Mouse (Mus musculus) heart, postnatal 10 days (tissue): Measurements from ENCODE around the gene Spcs2. TPM values are rescaled to one million over a fixed set of nuclear protein-coding genes. Genes with fewer than 3 reads are reported as not detected.

ENCODE experiments used
- DNase-seq, 2 experiments: peaks; one replicate each; pipeline ENCODE4 v3.0.0; 2021
- intact Hi-C: fragments of 180-260 bp; cut with DNase I; formaldehyde crosslinking; loops from one replicate; pipeline ENCODE4 v1.15.1; 2025
- total RNA-seq, 2 experiments: library from RNA; stranded (reverse); gene quantifications; 2 replicates each; pipeline ENCODE4 v1.2.3; 2021

The Spcs2 gene
- 10 to 100 TPM; 49.7 to 66.5 TPM for total RNA-seq

GRCm38 (mm10) chr7:99863362-99863761 lies at the start of gene Spcs2:
Spcs2 (minus strand) TSS chr7:99863462.
- no peak for DNase-seq
- intact Hi-C loops: loop anchor here (5.0 kb wide), 1 partner anchor 36 kb away; the partner anchor contains the start of gene Neu3

- no peak for DNase-seq
- intact Hi-C loops: no loop called here
These were observed 47.8 kb upstream of the Spcs2 start for GRCm38 (mm10) chr7:99911038-99911437.

DNA sequence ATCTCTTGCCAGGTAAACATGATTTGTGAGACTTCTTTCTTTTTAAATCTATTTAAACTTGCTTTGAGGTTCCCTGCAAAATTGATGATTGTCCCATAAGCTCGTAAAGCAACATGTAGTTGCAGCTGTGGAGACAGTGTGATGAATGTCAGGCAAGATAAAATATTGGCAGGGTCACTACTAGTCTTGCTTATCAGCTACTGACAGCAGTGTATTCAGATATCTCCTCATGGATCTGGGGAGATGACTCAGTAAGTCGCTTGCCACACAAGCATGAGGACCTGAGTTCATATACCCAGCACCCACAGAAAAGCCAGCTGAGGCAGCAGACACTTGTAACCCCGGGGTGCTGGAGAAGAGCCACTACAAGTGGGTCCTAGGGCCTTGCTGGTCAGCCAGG lies 44.2 kb upstream of the Spcs2 start:
- no peak for DNase-seq
- intact Hi-C loops: no loop called here

DNA sequence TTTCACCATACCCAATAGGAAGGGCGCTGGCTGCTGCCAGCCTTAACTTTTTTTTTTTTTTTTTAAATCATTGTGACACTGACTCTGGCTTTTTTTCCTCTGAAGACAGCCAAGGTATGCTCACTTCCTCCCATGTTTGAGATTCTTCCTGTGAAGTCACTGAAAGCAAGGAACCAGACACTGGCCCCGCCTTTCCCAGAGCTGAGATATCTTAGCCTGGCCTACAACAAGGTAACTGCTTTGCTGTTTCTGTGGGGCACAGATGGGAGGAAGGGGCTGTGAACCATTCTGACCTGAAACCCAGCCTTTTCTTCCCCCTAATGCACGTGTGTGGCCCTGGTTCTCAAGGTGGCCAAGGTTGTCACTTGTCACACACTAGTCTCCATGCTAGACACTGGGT lies 43.1 kb upstream of the Spcs2 start:
- no peak for DNase-seq
- intact Hi-C loops: no loop called here

DNA sequence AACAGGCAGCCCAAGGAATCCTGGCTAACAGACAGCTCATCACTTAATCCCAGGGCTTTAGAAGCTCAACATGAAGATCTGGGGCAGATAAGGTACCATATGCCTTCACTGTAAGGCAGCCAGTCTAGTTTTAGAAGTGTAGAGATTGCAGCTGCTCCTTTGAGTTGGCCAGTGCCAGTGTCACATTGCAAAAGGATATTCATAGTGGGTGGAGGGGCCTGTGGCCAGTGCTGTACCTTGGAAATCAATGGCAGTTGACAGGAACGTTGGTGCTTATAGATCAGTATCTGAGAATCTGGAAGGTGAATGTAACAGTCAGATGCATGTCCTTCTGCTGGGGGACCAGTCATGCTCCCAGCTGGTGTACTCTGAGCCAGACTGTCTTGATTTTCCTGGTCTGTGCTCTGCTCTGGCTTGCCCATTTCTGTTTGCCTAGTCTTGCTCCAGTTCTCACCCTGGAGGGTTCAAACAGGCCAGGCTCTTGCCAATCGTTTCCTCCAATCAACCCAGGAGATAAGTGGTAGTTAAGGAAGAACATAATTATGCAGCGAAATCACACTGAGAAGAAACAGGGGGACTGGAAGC lies 41.3 kb upstream of the Spcs2 start:
- DNase-seq: no peak
- intact Hi-C loops: no loop called here

GRCm38 (mm10) chr7:99902918-99903665 lies 39.8 kb upstream of the Spcs2 start:
- no peak for DNase-seq
- intact Hi-C loops: no loop called here

GRCm38 (mm10) chr7:99902208-99902607 lies 38.9 kb upstream of the Spcs2 start:
- DNase-seq: no peak
- intact Hi-C loops: no loop called here

DNA sequence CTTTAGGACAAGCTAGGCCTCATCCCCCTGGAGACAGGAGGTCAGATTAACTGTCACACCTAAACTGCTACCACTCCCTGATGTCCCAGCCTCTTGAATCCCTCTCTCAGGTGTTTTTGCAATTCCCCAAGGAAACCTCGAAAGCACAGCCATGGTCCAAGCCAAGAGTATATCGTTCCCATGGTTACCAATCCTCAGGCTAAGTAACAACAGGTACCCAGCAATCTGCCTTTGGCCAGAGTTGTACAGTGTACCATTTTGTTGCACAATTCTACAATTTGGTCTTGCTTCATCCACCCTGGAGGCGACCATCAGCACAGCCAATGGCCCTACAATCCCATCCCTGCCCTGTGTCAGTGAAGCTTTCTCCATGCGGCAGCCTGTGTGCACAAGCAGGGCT lies 33.6 kb upstream of the Spcs2 start:
- intact Hi-C loops: no loop called here
- no peak for DNase-seq

DNA sequence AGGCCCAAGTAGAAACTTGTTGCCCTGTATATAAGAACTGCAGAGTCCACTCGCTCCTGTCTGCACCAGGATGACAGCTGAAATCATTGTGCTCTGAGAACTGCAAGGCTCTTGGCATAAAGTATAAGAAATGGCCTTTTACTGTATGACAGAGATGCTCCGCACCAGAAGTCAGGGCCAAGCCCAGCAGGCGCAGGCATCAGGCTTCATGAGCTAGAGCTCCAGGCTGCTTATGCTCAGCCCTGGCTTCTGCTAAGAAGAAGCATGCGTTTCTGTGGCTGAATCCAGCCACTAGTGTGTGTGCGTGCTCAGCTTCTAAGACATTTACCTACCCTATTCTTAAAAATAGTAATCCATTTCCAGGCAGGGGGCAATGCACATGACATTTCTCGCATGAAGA lies 31.2 kb upstream of the Spcs2 start:
- intact Hi-C loops: no loop called here
- DNase-seq: no peak

GRCm38 (mm10) chr7:99893967-99894366 lies 30.7 kb upstream of the Spcs2 start:
- intact Hi-C loops: no loop called here
- DNase-seq: no peak

DNA sequence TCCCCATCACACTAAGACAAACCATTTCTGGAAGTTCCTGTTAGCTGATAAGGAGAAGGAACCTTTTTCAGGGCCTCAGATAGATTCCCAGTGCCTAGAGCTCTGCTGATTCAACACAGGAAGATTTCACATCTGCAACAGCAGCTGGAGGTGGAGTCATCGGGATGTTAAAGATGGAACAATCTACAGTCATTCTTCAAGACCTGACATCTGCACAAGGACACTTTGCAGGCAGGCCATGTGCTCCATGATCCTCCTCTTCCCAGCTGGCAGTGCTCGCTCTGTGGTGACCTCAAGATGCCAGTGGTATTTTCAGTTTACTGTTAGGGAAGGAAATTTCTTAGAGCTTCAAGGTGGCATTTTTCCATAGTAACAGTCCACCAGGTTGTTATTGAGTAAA lies 29.1 kb upstream of the Spcs2 start:
- intact Hi-C loops: no loop called here
- DNase-seq: no peak

DNA sequence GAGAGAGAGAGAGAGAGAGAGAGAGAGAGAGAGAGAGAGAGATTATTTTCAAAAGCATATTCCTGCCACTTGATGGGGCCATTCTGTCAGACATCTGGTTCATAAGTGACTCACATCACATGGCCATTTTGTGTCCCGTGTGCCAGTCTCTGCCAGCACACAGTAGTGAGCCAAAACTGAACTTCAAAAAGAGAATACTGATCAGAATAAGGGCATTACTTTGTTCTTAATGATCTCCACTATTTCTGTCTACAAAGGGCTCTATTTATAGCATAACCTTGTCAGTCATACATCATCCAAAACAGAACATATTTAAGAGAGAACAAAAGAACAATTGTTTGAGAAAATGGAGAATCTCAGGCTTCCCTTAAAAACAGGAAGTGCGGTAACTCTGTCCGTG lies 28.2 kb upstream of the Spcs2 start:
- intact Hi-C loops: no loop called here
- DNase-seq: no peak

- DNase-seq: no peak
- intact Hi-C loops: no loop called here
These were observed 27.0 kb upstream of the Spcs2 start for GRCm38 (mm10) chr7:99890168-99890755.

- DNase-seq: no peak
- intact Hi-C loops: no loop called here
These were observed 26.1 kb upstream of the Spcs2 start for GRCm38 (mm10) chr7:99889175-99889880.

DNA sequence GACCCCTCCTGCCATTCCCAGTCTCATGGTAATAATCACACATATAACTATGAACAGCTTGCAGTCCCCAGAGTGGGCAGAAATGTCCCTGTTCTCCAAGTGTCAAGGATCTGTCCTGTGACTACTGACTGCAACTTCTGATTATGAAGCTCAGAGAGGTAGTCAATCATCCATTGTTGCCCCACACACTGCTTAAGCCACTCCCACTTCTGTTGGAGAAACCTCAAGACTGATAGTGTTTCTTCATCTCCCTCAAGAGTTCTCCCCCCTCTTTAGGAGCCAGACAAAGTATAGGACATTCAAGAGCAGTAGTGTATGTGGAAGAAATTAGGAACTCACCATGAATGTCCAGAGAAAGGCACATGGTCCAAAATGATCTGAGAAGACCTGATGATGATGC lies 24.5 kb upstream of the Spcs2 start:
- no peak for DNase-seq

DNA sequence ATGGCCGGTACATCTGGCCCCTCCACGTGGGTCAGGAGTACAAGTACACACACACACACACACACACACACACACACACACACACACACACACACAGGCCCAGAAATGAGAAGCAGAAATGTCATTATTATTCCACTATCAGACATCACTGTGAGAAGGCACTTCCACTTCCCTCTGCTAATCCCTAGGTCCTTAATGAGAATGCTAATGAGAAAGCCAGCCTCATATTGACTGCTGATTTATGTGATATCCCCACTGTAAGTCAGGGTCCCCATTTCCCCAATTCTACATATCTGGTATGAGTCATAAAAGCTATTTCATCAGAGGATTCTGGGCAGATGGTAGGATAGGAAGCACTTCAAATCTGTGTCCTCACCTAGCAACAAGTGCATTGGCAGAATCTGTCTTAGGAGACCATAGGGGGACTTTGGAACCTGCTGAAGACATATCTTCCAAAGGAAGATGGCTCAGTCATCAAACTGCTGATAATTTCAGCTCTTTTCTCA lies 24.0 kb upstream of the Spcs2 start:
- no peak for DNase-seq
- intact Hi-C loops: no loop called here

More for the DNA sequence above, 24.5 kb upstream of the Spcs2 start:
- intact Hi-C loops: no loop called here

DNA sequence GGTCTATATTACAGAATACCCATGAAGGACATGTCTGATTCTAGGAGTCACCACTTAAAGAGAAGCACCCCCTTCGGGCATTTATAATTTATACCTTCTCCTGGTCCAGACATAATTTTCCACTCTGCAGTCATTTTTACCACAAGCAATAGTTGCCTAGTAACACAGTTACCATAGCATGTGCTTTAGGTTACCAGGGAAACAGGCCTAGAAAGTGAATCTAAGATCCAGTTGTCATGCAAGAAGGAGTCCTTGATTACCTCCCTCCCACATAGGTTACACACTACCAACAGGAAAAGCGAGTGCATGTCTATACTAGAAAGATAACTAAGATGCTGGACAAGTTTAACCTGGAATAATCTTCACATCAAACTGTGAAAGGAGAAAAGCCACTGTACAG lies 15.0 kb upstream of the Spcs2 start:
- intact Hi-C loops: loop anchor here (5.0 kb wide), 2 partner anchors 81 to 376 kb away; no protein-coding TSS in a partner anchor
- DNase-seq: no peak

GRCm38 (mm10) chr7:99876345-99876744 lies 13.1 kb upstream of the Spcs2 start:
- DNase-seq: peak; percentile 85 to 91
- intact Hi-C loops: loop anchor here (1.0 to 5.0 kb wide), 5 partner anchors 64 to 374 kb away; no protein-coding TSS in a partner anchor

DNA sequence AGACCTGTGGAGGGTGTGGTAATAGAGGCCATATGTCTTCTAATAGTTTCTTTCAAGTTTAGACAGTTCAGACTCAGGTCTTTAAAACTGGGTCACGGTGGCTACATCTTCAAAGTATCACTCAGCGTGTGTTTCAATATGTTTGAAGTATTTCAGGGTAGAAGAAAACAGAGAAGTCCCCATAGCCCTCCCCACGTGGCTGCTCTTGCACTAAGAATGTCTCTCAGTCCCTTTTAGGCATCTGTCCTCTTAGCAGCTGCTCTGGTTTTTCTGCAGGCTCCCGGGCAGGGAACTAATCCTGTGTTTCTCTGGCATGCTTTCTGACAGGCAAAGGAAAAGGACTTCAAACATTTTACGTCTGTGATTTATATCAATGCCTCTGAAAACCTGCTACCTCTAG lies 12.6 kb upstream of the Spcs2 start:
- no peak for DNase-seq
- intact Hi-C loops: loop anchor here (1.0 to 5.0 kb wide), 5 partner anchors 63 to 374 kb away; no protein-coding TSS in a partner anchor

DNA sequence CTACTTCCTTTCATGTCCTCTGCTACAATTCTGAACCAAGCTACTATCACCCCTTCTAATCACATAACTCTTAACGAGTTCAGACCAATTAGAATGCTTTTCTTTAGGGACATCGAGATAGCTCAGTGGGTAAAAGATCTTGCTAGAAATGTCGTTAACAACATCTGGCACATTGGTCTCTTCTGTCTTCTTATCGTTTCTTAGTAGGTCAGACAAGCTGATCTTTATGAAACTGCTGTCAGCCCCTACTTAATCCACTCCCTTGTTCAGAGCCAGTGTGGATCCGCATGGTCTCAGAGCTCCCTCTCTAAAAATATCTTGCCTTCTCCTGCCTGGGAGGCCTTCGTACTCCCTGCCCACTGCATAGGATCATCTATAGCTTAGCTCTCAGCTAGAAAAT lies 10.7 kb upstream of the Spcs2 start:
- DNase-seq: no peak
- intact Hi-C loops: no loop called here

GRCm38 (mm10) chr7:99869296-99869695 lies 6.0 kb upstream of the Spcs2 start:
- no peak for DNase-seq
- intact Hi-C loops: no loop called here
